Mouse (Mus musculus): ENCODE measurements around the gene Supt6. TPM values are rescaled to one million over a fixed set of nuclear protein-coding genes. Genes with fewer than 3 reads are reported as not detected.

The Supt6 gene
- total RNA-seq, 2 experiments from 2014 or later = 26.9 to 28.1 TPM

Small RNAs within 50 kb of the gene (microRNA-seq; reads per million reads assigned to microRNA genes)
- gene Mir7653 = 1.1 reads per million

Other genes with a start within 250 kb of the Supt6 start
- gene Dhrs13, start 213.7 kb downstream of the Supt6 start, total RNA-seq (2021) = 1 to 10 TPM; 3.2 to 4.4 TPM
- 10 to 100 TPM; 59.3 to 61.2 TPM for gene Flot2, start 208.1 kb downstream of the Supt6 start, total RNA-seq (2021)
- 10 to 100 TPM; 25.7 to 27.6 TPM for gene Eral1, start 165.6 kb downstream of the Supt6 start, total RNA-seq (2021)
- 10 to 100 TPM; 10.8 to 12.3 TPM for gene Fam222b, start 151.3 kb downstream of the Supt6 start, total RNA-seq (2021)
- gene Traf4, start 80.4 kb downstream of the Supt6 start, total RNA-seq (2021) = 1 to 10 TPM; 4.6 to 6.7 TPM
- gene Nek8, start 69.3 kb downstream of the Supt6 start, total RNA-seq (2021) = 1 to 10 TPM; 2.5 to 2.6 TPM
- 1 to 10 TPM; 5.5 to 7.2 TPM for gene Tlcd1, start 69.3 kb downstream of the Supt6 start, total RNA-seq (2021)
- gene Rpl23a, start 62.4 kb downstream of the Supt6 start, total RNA-seq (2021) = 100 to 1,000 TPM; 776 to 853 TPM
- gene Rab34, start 57.6 kb downstream of the Supt6 start, total RNA-seq (2021) = 10 to 100 TPM; 11.2 to 12.2 TPM
- gene Proca1, start 52.6 kb downstream of the Supt6 start, total RNA-seq (2021) = 1 to 10 TPM in 1 of 2 experiments, under 1 TPM in 1; 0.31 to 1.1 TPM
- 10 to 100 TPM; 47.5 to 48.0 TPM for gene Sdf2, start 241 bp downstream of the Supt6 start, total RNA-seq (2021)
- gene 2610507B11Rik, start 15.8 kb upstream of the Supt6 start, total RNA-seq (2021) = 100 to 1,000 TPM; 190 to 210 TPM
- gene BC030499, start 44.9 kb upstream of the Supt6 start, total RNA-seq (2021) = 1 to 10 TPM in 1 of 2 experiments, under 1 TPM in 1; 0.98 to 1.5 TPM
- under 1 TPM; 0.62 to 0.67 TPM for gene Spag5, start 55.5 kb upstream of the Supt6 start, total RNA-seq (2021)
- gene Aldoc, start 77.0 kb upstream of the Supt6 start, total RNA-seq (2021) = under 1 TPM; 0.50 to 0.52 TPM
- gene Pigs, start 82.4 kb upstream of the Supt6 start, total RNA-seq (2021) = 10 to 100 TPM; 23.0 to 23.6 TPM
- 1 to 10 TPM; 4.2 to 4.6 TPM for gene Unc119, start 97.5 kb upstream of the Supt6 start, total RNA-seq (2021)
- not detected for gene Foxn1, start 140.6 kb upstream of the Supt6 start, total RNA-seq (2021)
- gene Slc13a2, start 176.2 kb upstream of the Supt6 start, total RNA-seq (2021) = not detected
- 1 to 10 TPM; 1.4 to 2.3 TPM for gene Slc46a1, start 219.7 kb upstream of the Supt6 start, total RNA-seq (2021)

Measured in heart, postnatal 25 days (tissue).